Mouse (Mus musculus) lung, postnatal 10 days (tissue): ENCODE results near the gene Ap1g1.

Source experiments
- DNase-seq: peaks from one replicate; pipeline ENCODE4 v3.0.0; 2021

Gene Ap1g1

DNA sequence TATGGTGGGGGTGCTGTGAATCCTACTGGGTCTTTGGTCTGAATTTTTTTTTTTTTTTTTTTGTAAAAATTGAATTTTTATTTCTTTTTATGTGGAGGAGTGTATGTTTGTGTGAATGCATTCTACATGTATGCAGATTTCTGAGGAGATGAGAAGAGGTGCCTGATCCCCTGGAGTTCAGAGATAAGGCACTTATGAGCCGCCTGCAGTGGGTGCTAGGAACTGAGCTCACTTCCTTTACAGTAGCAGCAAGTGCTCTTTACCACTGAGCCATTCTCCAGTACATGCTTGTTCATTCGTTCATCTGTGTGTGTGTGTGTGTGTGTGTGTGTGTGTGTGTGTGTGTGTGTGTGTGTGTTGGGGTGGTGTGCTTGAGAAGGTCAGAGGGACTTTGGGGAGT, 12.6 kb downstream of the Ap1g1 start:
- no peak for DNase-seq

DNA sequence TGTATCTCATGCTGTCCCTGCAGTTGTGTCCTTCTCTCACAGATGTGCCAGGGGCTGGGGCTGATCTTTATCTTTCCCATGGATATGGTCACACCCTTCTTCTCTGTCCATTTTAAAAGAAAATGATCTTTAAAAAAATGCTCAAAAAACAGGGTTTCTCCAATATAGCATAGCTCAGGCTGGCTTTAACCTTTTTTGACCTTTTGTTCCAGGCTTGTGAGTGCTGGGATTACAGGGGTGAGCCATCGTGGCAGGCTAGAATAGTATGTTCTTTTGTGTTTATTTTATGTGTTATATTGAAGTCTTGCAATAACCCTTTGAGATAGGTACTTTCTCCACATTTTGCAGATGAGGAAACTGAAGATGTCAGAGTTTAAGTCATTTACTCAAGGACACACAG, 16.8 kb downstream of the Ap1g1 start:
- DNase-seq, result no peak

DNA sequence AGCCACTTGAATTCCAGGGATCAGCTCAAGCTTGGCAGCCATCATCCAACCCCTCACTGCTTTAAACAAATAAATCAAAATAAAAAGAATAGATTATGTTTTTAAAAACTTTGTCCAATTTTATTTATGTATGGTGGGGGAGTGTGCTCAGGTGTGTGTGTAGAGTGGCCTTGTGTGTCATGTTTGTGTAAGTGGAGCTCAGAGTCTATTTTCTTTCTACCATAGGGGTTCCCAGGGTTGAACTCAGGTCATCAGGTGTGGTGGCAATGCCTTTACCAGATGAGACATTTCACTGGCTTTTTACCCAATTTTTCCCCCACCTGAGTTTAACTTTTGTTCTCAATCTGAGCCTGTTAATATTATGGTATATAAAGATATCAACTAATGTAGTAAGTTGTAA, 20.4 kb downstream of the Ap1g1 start:
- DNase-seq, result no peak

DNA sequence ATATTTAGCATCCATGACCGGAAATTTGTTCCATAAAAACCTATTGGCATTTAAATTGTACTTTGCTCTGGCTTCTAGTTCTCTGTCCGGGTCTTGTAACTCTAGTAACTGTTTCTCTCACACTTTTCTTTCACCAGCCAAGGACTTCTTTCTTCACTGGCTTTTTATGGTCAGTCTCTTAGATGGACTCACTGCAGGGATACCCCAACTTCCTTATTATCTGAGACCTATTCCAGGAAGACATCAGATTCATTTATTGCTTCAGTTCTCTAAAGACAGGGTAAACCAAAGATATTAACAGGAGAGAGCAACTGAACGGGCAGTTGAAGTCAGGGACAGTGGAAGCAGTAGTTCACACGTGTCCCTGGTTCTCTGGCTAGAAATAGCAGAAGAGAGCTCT, 20.9 kb downstream of the Ap1g1 start:
- no peak for DNase-seq

DNA sequence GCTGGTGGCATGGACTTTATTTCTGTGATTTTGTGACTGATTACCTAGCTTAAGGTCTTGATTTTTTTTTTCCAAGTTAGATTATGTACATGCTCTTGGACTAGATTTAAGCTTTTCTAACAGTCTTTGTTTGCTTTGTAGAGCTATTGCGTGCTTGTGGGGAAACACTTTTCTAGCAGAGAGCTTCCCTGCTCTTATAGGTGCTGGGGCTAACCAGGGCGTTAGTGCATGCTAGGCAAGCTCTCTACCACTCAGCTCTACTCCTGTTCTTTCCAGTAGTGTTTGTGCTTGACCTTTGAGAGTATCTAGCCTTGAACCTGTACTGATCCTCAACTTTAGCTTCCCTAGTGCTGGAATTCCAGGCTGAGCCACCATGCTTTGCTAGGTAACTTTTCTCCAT, 22.0 kb downstream of the Ap1g1 start:
- DNase-seq, result no peak

DNA sequence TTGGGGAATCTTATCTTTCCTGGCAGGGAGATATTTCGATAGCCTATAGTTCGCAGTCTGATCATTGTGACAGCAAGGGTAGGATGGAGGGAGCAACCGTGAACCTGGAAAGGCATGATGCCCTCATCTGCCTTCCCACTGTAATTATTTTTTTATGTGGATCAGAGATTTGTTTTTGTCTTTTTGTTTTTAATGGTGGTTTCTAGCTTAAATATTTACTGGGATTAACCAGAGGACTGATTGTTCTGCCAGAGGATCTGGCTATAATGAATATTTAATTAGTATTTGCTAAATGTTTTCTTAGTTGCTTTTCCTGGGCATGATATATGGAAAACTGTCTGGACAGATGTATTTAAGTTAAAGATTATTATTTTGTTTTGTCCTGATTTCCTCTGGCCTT, 24.9 kb downstream of the Ap1g1 start:
- no peak for DNase-seq

DNA sequence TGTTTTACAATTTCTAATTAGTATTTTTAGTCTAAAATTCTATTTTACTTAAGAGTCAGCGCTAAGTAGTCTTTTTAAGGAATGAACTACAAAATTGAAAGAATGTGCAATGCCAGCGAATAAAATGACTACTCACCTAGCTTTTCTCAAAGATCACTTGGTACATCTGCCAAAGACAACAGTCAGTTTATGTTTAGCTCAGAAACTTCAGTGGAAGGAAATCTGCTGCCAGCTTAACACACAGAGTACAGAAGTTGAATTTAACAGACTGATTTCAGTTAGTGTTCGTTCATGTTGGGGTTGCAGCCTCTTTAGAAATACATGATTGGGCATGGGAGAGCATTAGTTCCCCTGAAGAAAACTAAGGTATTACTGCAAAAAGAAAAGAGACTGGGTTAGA, 25.4 kb downstream of the Ap1g1 start:
- no peak for DNase-seq

DNA sequence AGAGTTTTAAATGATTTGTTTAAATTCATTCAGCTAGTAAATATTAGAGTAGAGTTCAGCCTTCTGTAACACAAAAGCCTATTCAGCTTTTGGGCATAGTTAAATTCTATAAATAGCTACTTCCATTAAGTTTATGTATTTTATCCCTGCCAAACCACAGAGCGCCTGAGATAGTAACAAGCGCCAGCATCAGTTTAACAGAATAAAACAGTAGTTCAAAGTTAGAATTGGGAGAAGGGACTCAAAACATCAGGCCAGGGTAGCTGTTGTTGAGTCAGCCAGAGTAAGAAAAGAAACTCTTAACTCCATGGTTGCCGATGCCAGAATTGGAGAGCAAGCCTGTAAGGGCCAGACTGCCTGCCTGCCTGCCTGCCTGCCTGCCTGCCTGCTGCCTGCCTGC, 28.2 kb downstream of the Ap1g1 start:
- no peak for DNase-seq

DNA sequence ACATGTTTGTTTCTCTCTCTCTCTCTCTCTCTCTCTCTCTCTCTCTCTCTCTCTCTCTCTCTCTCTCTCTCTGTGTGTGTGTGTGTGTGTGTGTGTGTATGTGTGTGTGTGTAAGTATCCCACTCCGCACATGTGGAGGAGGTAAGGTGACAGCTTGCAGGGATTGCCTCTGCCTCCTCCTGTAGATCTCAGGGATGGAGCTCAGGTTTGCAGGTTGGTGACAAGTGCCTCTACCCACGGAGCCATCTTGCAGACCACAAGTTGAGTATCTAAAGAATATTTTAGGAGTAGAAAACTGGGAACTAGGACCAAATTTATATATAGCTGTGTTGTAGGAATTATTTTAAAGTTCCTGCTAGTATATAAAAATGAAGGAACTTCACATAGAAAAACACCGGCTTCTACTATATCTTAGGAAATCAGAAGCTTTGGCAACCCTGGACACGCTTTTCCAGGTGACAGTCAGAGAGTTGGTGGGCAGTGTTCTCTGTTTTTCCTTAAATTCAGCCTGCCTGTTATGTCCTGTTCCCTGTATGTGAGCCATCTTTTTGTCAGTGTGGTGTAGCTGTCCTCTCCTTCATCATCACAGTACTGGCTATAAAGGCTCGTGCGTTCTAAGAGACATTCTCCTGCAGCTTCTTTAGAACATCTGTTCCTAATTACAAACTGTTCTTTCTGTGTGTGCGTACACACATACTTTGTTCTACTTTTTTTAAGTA, 29.2 kb downstream of the Ap1g1 start:
- DNase-seq, result no peak

DNA sequence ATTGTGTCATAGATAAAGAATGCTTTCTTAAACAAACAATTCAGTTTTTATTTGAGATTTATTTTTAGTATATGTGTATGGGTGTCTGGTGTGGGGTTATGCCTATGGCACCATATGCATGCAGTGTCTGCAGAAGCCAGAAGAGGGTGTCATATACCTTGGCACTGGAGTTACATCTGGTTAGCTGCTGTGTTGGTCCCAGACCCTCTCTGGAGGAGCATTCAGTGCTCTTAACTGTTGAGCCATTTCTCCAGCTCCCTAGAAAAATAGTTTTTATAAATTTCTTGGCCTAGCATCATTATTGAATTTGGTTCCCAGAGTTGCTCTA, 29.7 kb downstream of the Ap1g1 start:
- DNase-seq, result no peak

DNA sequence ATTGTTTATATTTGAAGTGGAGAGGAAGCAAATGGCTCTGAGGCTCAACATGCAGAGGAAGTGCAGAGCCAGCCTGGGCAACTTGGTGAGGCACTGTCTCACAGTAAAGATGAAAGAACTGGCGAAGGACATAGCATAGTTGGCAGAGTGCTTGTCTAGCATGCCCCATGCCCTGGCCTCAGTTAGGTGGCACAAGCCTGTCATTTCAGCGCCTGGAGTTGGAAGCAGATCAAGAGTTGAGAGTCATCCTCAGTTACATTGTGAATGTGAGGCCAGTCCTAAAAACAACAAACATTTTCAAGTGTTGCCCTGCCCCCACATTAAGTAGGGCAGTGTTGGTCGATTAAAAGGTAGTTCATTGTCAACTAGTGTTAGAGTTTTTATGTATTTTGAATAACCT, 32.1 kb downstream of the Ap1g1 start:
- peak; percentile 14 for DNase-seq

DNA sequence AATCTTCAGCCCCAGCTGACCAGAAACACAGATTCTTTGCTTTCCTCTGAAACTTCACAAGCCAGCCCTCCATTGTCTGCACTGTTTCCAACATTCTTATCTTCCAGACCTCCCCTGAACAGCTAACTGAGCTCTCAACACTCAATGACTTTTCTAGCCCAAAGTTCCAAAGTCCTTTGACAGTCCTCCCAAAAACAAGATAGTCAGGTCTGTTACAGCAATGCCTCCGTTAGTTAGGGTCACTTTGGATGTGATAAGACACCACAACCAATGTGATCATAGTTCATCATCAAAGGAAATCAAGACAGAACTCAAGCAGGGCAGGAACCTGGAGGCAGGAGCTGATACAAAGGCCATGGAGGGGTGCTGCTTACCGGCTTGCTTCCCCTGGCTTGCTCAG, 36.9 kb downstream of the Ap1g1 start:
- no peak for DNase-seq

DNA sequence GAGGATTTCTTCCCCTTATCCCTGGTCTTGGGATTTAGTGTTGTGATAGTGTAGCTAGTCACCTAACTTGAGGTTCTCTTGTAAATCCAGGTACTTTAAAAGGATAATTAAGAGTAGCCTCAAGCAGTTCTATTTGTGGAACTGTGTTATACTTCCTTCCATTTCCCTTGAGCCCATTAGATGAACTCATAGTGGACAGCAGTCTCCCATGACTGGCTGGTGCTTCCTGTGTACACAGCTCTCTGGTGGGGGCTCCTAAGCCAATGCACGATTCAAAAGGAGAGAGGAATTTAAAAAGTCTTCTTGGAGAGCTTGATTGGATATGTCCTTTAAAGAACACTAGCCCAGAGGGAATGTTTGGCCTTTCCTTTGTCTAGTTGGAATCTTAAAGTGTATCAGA, 39.6 kb downstream of the Ap1g1 start:
- DNase-seq, result no peak

DNA sequence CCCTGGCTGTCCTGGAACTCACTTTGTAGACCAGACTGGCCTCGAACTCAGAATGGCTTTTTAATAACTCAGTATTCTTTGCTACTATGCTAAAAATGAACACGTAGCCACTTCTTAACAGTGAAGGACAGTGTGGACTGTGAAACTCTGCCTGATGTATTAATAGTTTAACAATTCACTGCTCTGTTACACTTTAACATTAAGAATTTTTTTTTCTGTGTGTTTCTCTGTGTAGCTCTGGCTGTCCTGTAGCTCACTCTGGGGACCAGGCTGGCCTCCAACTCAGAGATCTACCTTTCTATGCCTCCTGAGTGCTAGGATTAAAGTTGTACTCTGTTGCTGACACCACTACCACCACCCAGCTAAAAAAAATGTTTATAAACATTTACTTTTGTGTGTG, 45.2 kb downstream of the Ap1g1 start:
- DNase-seq, result no peak

DNA sequence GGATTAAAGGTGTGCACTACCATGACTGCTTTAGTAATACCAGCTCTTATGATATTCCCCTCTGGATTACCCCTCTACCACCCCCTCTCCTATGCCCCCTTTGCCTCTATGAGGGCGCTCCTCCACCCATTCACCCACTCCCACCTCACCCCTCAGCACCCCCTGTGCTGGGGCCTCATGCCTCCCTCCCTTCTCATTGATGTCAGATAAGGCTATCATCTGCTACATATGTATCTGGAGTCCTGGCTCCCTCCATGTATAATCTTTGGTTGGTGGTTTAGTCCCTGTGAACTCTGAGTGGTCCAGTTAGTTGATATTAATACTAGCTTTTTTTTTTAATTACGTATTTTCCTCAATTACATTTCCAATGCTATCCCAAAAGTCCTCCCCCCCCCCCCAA, 61.5 kb downstream of the Ap1g1 start:
- no peak for DNase-seq

DNA sequence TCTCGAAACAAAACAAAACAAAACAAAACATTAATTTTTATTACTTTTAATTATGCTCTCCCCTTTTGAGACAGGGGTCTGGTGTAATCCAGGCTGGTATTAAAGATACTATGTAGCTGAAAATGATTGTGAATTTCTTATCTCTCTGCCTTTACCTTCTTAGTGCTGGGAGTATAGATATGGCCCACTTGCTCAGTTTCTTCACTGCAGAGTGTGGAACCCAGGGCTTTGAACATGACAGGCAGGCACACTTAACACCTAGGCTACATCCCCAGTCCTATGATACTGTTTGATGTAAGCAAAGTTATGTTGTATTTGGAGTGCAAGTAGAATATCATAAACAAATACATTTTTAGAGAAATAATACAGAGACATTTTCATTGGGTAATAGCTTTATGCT, 64.1 kb downstream of the Ap1g1 start:
- no peak for DNase-seq

DNA sequence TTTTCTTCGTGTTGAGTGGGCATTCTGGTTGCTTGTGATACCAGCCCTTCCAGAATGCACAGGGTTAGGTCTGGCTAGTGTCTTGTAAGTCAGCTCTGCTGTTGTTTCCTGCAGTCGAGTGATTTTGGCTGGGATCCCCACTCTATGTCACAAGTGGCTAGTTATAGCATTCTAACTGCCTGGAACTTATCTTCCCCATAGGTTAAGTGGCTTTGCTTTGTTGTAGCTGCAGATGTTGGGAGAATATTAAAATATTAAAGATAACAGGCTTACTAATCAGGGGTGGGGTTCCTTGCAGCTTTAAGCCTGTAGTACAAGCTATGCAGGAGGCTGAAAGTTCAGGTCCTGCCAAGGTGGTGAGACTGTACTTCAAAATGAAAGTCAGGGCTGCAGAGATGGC, 69.5 kb downstream of the Ap1g1 start:
- no peak for DNase-seq

DNA sequence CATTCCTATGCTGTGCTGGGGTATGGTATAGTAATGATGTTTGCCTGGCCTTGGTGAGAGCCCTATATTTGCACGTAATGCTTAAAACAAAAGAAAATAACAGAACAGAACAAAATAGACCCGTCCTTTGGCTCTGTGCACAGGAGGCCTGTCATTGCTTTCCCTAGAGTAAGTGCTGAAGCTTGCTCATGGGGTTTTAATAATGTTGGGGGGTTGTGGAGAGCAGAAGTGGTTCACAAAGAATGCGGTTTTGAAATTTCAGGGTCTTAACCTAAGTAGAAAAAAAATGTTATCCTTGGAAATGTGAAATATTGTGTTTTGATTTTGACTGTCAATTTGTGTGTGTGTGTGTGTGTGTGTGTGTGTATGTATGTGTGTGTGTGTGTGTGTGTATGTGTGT, 70.6 kb downstream of the Ap1g1 start:
- no peak for DNase-seq

DNA sequence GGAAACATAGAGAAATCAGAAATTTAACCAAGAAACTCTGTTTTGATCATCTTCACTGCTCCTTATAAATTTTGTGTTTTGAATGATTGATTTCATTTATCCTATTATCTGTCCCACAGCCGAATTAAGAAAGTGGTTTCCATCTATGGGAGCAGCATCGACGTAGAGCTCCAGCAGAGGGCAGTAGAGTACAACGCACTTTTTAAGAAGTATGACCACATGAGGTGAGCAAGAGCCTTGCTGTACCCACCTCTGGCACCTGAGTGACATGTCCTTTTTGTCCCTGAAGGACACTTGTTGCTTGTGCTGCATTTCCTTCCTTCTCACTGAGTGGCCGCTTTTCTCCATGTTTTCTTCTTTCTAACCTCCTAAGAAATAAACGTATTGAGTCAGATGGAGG, 75.1 kb downstream of the Ap1g1 start:
- DNase-seq, result peak; percentile 68

DNA sequence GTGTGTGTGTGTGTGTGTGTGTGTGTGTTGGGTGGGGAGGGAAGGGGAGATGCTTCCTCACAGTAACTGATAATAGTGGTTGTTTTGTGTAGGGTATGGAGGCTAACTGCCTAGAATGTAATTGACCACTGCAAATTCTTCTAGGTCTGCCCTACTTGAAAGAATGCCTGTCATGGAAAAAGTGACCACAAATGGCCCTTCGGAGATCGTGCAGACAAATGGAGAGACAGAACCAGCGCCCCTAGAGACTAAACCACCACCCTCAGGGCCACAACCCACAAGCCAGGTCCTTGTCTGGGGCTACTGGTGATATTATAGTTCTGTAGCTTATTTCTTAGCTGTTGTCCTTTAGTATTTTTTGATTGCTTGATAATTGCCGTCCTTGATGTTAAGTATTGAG, 76.2 kb downstream of the Ap1g1 start:
- no peak for DNase-seq

DNA sequence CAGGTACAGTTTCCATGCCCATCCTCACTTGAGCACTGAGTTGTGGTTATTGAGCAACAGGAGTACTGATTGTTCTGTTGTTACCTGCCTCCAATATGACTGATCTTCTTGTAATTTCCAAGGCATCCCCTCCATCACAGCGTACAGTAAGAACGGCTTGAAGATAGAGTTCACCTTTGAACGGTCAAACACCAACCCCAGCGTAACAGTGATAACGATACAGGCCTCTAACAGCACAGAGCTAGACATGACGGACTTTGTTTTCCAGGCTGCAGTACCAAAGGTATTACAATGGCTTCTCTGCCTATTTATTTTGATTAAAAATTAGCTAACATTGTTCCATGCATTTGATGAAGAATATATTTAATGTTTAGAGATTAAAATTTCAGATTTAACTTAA, 77.1 kb downstream of the Ap1g1 start:
- DNase-seq, result no peak

DNA sequence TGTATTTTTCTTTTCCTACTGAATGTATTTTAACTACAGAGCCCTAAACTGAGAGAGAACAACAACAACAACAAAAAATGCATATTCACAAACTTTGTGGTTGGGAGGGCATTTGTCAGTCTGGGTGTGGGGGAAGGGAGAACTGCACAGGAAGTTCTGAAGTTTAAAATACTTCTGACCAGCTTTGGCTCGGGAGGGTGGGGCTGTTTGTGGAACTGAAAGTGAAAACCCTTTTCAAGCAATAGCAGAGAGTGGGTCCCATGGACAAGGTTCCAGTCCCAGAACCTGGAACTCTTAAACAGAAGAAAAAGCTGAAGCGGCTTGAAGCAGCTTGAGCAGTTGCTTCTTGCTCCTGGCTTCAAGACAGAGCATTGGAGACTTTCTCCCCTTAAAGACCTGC, 85.0 kb downstream of the Ap1g1 start:
- DNase-seq, result peak; percentile 79

DNA sequence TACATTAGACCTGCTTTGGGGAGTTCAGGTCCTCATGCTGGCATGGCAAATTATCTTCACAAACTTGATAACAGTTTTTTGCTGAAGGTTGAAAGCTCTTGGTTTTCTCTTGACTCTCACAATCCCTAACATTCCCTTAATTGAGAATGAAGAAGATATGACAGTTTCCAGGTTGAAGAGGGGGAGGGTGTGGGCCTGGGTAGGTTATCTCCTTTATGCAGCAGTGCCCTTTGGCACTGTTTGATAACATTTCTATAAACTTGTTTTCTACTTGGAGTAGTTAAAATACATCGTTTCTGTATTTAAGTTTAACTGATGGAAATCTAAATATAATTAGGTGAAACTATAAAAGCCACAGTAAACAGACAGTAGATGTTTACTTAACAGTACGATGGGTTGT, 86.4 kb downstream of the Ap1g1 start:
- no peak for DNase-seq

DNA sequence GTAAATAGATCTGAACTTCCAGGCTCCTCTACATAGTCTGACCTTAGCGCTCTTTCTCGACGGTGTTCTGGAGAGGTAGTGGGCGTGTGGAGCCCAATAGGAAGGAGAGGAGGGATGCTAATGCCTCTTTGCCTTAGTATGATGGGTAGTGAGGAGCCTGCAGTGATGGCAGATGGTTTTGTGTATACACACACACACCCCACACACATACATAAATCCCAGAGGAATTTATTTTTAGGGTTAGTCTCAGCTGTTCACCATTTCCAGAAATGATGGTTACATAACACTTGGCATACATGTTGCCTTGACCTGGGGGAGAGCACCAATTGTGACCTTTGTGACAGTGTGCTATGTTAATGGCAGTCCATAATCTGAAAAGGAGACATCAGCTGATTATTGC, 87.2 kb downstream of the Ap1g1 start:
- DNase-seq, result no peak

DNA sequence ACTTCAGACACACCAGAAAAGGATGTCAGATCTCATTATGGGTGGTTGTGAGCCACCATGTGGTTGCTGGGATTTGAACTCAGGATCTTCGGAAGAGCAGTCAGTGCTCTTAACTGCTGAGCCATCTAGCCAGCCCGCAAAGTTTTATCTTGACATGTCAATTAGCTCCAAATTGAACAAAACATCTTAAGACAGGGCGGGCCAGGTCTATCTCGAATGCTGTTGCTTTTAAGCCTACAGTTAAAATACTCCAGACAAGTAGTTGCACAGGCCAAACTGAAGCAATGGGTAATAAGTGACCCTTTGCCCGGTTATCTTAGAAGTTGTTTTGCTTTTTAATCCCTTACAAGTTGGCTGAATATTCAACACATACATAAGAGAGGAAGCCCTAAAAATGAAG, 88.3 kb downstream of the Ap1g1 start:
- DNase-seq, result no peak
